ENCODE assay signal across 8 mouse cellular contexts in genomic region chr3:89299499-89299898, GRCm38 (mm10). TPM values are rescaled to one million over a fixed set of nuclear protein-coding genes. Genes with fewer than 3 reads are reported as not detected.
DNase-seq lines count a peak whose midpoint lies in the region; ATAC-seq lines count a peak whose summit lies in the region.

No protein-coding gene starts in this region.

- H3K4me1 ChIP-seq in brown adipose tissue, adult 24 weeks (ENCODE audit: control insufficient read depth, insufficient read depth, insufficient read length, low read length), result no peaks in the 10 kb centered on the region
- H3K4me1 ChIP-seq in limb, embryonic 11.5 days (ENCODE audit: control insufficient read depth, insufficient read depth, low read length), result no peaks in the 10 kb centered on the region
- no peaks in the 10 kb centered on the region for H3K4me1 ChIP-seq in midbrain, embryonic 14.5 days (ENCODE audit: control insufficient read depth, insufficient read depth, low read length)

- H3K4me2 ChIP-seq in limb, embryonic 11.5 days (ENCODE audit: low read depth, severe bottlenecking), result peak overlapping the region; percentile 46
- peak overlapping the region; percentile 39 for H3K4me2 ChIP-seq in midbrain, embryonic 14.5 days (ENCODE audit: low read length)

- no peaks in the 10 kb centered on the region for H3K36me3 ChIP-seq in limb, embryonic 11.5 days (ENCODE audit: control insufficient read depth, insufficient read depth, low read length)
- no peaks in the 10 kb centered on the region for H3K36me3 ChIP-seq in midbrain, embryonic 14.5 days (ENCODE audit: control insufficient read depth, insufficient read depth, low read length)

- peak; percentile 37 to 48; a peak in 3 of 4 replicates for ATAC-seq in hematopoietic stem cell, adult 5-6 weeks (replicated peaks in 1 of 2; ENCODE audit: insufficient read depth in 1 of 2, low FRiP score in 2 of 2, low TSS enrichment in 1 of 2, low read depth in 1 of 2, poor library complexity in 2 of 2, severe bottlenecking in 2 of 2)
- no peak for ATAC-seq in limb, embryonic 11.5 days (ENCODE audit: insufficient number of reproducible peaks, low FRiP score, low TSS enrichment, low read depth)
- no peak for ATAC-seq in midbrain, embryonic 14.5 days (ENCODE audit: low FRiP score, low TSS enrichment)
- no peak for ATAC-seq in erythroblast, adult 5-6 weeks (replicated peaks; ENCODE audit: low FRiP score, poor library complexity, severe bottlenecking)

- no peak overlapping the region for H3K27ac ChIP-seq in brown adipose tissue, adult 24 weeks (replicated peaks; ENCODE audit: low read depth, low read length)
- H3K27ac ChIP-seq in limb, embryonic 11.5 days (replicated peaks; ENCODE audit: low read depth, low read length), result no peak overlapping the region
- no peak overlapping the region for H3K27ac ChIP-seq in midbrain, embryonic 14.5 days (replicated peaks; ENCODE audit: low read depth, low read length)

- no peaks in the 10 kb centered on the region for H3K27me3 ChIP-seq in limb, embryonic 11.5 days (ENCODE audit: control insufficient read depth, insufficient read depth, low read length)
- 0 out of 2 replicates have a peak, but pooled peaks cover 5% of the 10 kb centered on the region for H3K27me3 ChIP-seq in midbrain, embryonic 14.5 days (ENCODE audit: control insufficient read depth, insufficient read depth, low read length)

- H3K9me3 ChIP-seq in limb, embryonic 11.5 days (ENCODE audit: control insufficient read depth, low read length), result no peaks in the 10 kb centered on the region
- H3K9me3 ChIP-seq in midbrain, embryonic 14.5 days (ENCODE audit: control insufficient read depth, low read length), result no peaks in the 10 kb centered on the region

- peak overlapping the region; percentile 43 for H3K4me3 ChIP-seq in brown adipose tissue, adult 24 weeks (ENCODE audit: insufficient read depth, low read depth, low read length)
- H3K4me3 ChIP-seq in limb, embryonic 11.5 days (ENCODE audit: low read depth, low read length), result no peak overlapping the region
- 0 out of 2 replicates have a peak overlapping the region, but pooled peaks have one; percentile 7 for H3K4me3 ChIP-seq in midbrain, embryonic 14.5 days (replicated peaks; ENCODE audit: low read depth, low read length)

- DNase-seq in left cerebral cortex, postnatal 14 days (ENCODE audit: low spot score in 2 of 2), result peak; percentile 40 to 63
- DNase-seq in left cerebral cortex, postnatal 4 days, result no peak
- DNase-seq in limb, embryonic 11.5 days (ENCODE audit: low spot score), result peak; percentile 69
- peak; percentile 61 for DNase-seq in midbrain, embryonic 14.5 days
- no peak for DNase-seq in urinary bladder, postnatal 36 days (ENCODE audit: low spot score in 2 of 2)

- 3% methylated on average over 14 of the region's 14 CpGs for WGBS in limb, embryonic 11.5 days
- 5% methylated on average over 14 of the region's 14 CpGs for WGBS in midbrain, embryonic 14.5 days

- intact Hi-C loops in left cerebral cortex, postnatal 14 days (cut with DNase I), result no loop called here
- intact Hi-C loops in left cerebral cortex, postnatal 4 days (cut with DNase I), result no loop called here

- peak overlapping the region; percentile 38 for H3K9ac ChIP-seq in limb, embryonic 11.5 days (ENCODE audit: low read length)
- 0 out of 2 replicates have a peak overlapping the region, but pooled peaks have one; percentile 21 for H3K9ac ChIP-seq in midbrain, embryonic 14.5 days (replicated peaks; ENCODE audit: low read length)

RNA-seq across cellular contexts. Expression of gene Efna1, which starts 18.6 kb away (rescaled TPM):
- 1 to 10 TPM; 4.0 to 5.9 TPM for total RNA-seq in left cerebral cortex, postnatal 14 days (2021)
- 1 to 10 TPM; 5.0 to 6.4 TPM for total RNA-seq in left cerebral cortex, postnatal 4 days (2021)
- polyA plus RNA-seq in brown adipose tissue, adult 24 weeks (2012; ENCODE audit: insufficient read depth, insufficient read length, missing spikeins), result 5.6 and 6.3 TPM in 2 replicates
- total RNA-seq in hematopoietic stem cell, adult 5-6 weeks (2017), result 0.75 TPM in 1 of 2 replicates, not detected in the other
- 42.4 and 47.7 TPM in 2 replicates for polyA plus RNA-seq in limb, embryonic 11.5 days (2014; fragmentation: Nextera tagmentation; extraction: Ambion mirVana)
- polyA plus RNA-seq in midbrain, embryonic 14.5 days (2014; fragmentation: Nextera tagmentation; extraction: Ambion mirVana), result 5.2 and 8.7 TPM in 2 replicates
- total RNA-seq in erythroblast, adult 5-6 weeks (2015; ENCODE audit: low replicate concordance), result not detected in 2 replicates
- total RNA-seq in erythroblast, adult 5-6 weeks (2017; ENCODE audit: low replicate concordance), result not detected in 2 replicates

RNA-seq across cellular contexts. Expression of gene Efna3, which starts 23.3 kb away (rescaled TPM):
- 10 to 100 TPM; 48.5 to 49.6 TPM for total RNA-seq in left cerebral cortex, postnatal 14 days (2021)
- total RNA-seq in left cerebral cortex, postnatal 4 days (2021), result 10 to 100 TPM; 64.7 to 66.2 TPM
- 0.44 TPM in 1 of 2 replicates, not detected in the other for polyA plus RNA-seq in brown adipose tissue, adult 24 weeks (2012; ENCODE audit: insufficient read depth, insufficient read length, missing spikeins)
- total RNA-seq in hematopoietic stem cell, adult 5-6 weeks (2017), result not detected in 2 replicates
- 13.9 and 19.3 TPM in 2 replicates for polyA plus RNA-seq in limb, embryonic 11.5 days (2014; fragmentation: Nextera tagmentation; extraction: Ambion mirVana)
- polyA plus RNA-seq in midbrain, embryonic 14.5 days (2014; fragmentation: Nextera tagmentation; extraction: Ambion mirVana), result 31.1 and 43.4 TPM in 2 replicates
- not detected in 2 replicates for total RNA-seq in erythroblast, adult 5-6 weeks (2015; ENCODE audit: low replicate concordance)
- total RNA-seq in erythroblast, adult 5-6 weeks (2017; ENCODE audit: low replicate concordance), result not detected in 2 replicates

RNA-seq across cellular contexts. Expression of gene Slc50a1, which starts 29.1 kb away (rescaled TPM):
- total RNA-seq in left cerebral cortex, postnatal 14 days (2021), result 10 to 100 TPM; 25.7 to 30.5 TPM
- 10 to 100 TPM; 17.3 to 21.3 TPM for total RNA-seq in left cerebral cortex, postnatal 4 days (2021)
- 28.3 and 33.1 TPM in 2 replicates for polyA plus RNA-seq in brown adipose tissue, adult 24 weeks (2012; ENCODE audit: insufficient read depth, insufficient read length, missing spikeins)
- 96.6 and 133 TPM in 2 replicates for total RNA-seq in hematopoietic stem cell, adult 5-6 weeks (2017)
- 46.4 and 47.2 TPM in 2 replicates for polyA plus RNA-seq in limb, embryonic 11.5 days (2014; fragmentation: Nextera tagmentation; extraction: Ambion mirVana)
- polyA plus RNA-seq in midbrain, embryonic 14.5 days (2014; fragmentation: Nextera tagmentation; extraction: Ambion mirVana), result 35.3 and 38.1 TPM in 2 replicates
- 8.8 and 12.9 TPM in 2 replicates for total RNA-seq in erythroblast, adult 5-6 weeks (2015; ENCODE audit: low replicate concordance)
- total RNA-seq in erythroblast, adult 5-6 weeks (2017; ENCODE audit: low replicate concordance), result 10.9 and 11.5 TPM in 2 replicates

RNA-seq across cellular contexts. Expression of gene Efna4, which starts 38.3 kb away (rescaled TPM):
- under 1 TPM; 0.29 to 0.61 TPM for total RNA-seq in left cerebral cortex, postnatal 14 days (2021)
- total RNA-seq in left cerebral cortex, postnatal 4 days (2021), result 1 to 10 TPM; 5.7 to 7.4 TPM
- 1.3 TPM in 1 of 2 replicates, not detected in the other for polyA plus RNA-seq in brown adipose tissue, adult 24 weeks (2012; ENCODE audit: insufficient read depth, insufficient read length, missing spikeins)
- total RNA-seq in hematopoietic stem cell, adult 5-6 weeks (2017), result 0.99 and 3.4 TPM in 2 replicates
- 46.9 and 48.9 TPM in 2 replicates for polyA plus RNA-seq in limb, embryonic 11.5 days (2014; fragmentation: Nextera tagmentation; extraction: Ambion mirVana)
- 5.6 and 5.9 TPM in 2 replicates for polyA plus RNA-seq in midbrain, embryonic 14.5 days (2014; fragmentation: Nextera tagmentation; extraction: Ambion mirVana)
- total RNA-seq in erythroblast, adult 5-6 weeks (2015; ENCODE audit: low replicate concordance), result not detected in 2 replicates
- total RNA-seq in erythroblast, adult 5-6 weeks (2017; ENCODE audit: low replicate concordance), result not detected in 2 replicates

RNA-seq across cellular contexts. Expression of gene Dpm3, which starts 40.3 kb away (rescaled TPM):
- total RNA-seq in left cerebral cortex, postnatal 14 days (2021), result 10 to 100 TPM; 50.8 to 53.0 TPM
- 10 to 100 TPM; 54.0 to 59.7 TPM for total RNA-seq in left cerebral cortex, postnatal 4 days (2021)
- polyA plus RNA-seq in brown adipose tissue, adult 24 weeks (2012; ENCODE audit: insufficient read depth, insufficient read length, missing spikeins), result 125 and 130 TPM in 2 replicates
- total RNA-seq in hematopoietic stem cell, adult 5-6 weeks (2017), result 65.6 and 96.1 TPM in 2 replicates
- polyA plus RNA-seq in limb, embryonic 11.5 days (2014; fragmentation: Nextera tagmentation; extraction: Ambion mirVana), result 93.3 and 106 TPM in 2 replicates
- 71.6 and 84.1 TPM in 2 replicates for polyA plus RNA-seq in midbrain, embryonic 14.5 days (2014; fragmentation: Nextera tagmentation; extraction: Ambion mirVana)
- total RNA-seq in erythroblast, adult 5-6 weeks (2015; ENCODE audit: low replicate concordance), result 16.1 and 42.3 TPM in 2 replicates
- total RNA-seq in erythroblast, adult 5-6 weeks (2017; ENCODE audit: low replicate concordance), result 4.3 TPM in 1 of 2 replicates, not detected in the other

Comparison
In these comparisons a context has a peak if more than half of its experiments do, and no peak if none do; other contexts are left out.
1. DNase-seq: peak in left cerebral cortex, postnatal 14 days (2 of 2), limb, embryonic 11.5 days (single experiment) and midbrain, embryonic 14.5 days (single experiment); none in left cerebral cortex, postnatal 4 days (single experiment) and urinary bladder, postnatal 36 days (0 of 2).
2. ATAC-seq: peak in hematopoietic stem cell, adult 5-6 weeks (2 of 2); none in limb, embryonic 11.5 days (single experiment), midbrain, embryonic 14.5 days (single experiment) and erythroblast, adult 5-6 weeks (single experiment).
3. RNA of gene Efna3, which starts 23.3 kb away (total RNA-seq): 64.7 to 66.2 TPM in left cerebral cortex, postnatal 4 days and 48.5 to 49.6 TPM in left cerebral cortex, postnatal 14 days; not detected in hematopoietic stem cell, adult 5-6 weeks and not detected in erythroblast, adult 5-6 weeks; every median in the first group is over 10 times any median in the second.